Mouse (Mus musculus) hindbrain, embryonic 15.5 days (tissue): Measurements from ENCODE around the gene Tpt1. TPM values are rescaled to one million over a fixed set of nuclear protein-coding genes. Genes with fewer than 3 reads are reported as not detected.

ENCODE experiments used
- ATAC-seq: fragments of 200-750 bp; cut with Nextera tagmentation; 2 replicates; pipeline ENCODE4 v1.8.0; 2017; ENCODE audit warnings: low read depth, moderate number of reproducible peaks, moderate TSS enrichment; ENCODE audit not compliant: low FRiP score
- H3K27ac ChIP-seq: fragments of 300-500 bp; sonication (generic); replicated peaks from 2 replicates; pipeline ENCODE4 v1.5.1; 2015; ENCODE audit warnings: mild to moderate bottlenecking, inconsistent platforms
- H3K27me3 ChIP-seq: fragments of 300-500 bp; sonication (generic); 2 replicates; pipeline ENCODE4 v1.6.1; 2015; ENCODE audit warnings: control low read depth, inconsistent platforms
- H3K36me3 ChIP-seq: fragments of 300-500 bp; sonication (generic); 2 replicates; pipeline ENCODE4 v1.6.1; 2015; ENCODE audit warnings: control low read depth, inconsistent platforms
- H3K4me1 ChIP-seq: fragments of 300-500 bp; sonication (generic); replicated peaks from 2 replicates; pipeline ENCODE4 v1.6.1; 2015; ENCODE audit warnings: control low read depth, inconsistent platforms
- H3K4me2 ChIP-seq: fragments of 300-500 bp; sonication (generic); 2 replicates; pipeline ENCODE4 v1.6.1; 2015; ENCODE audit warnings: moderate library complexity, mild to moderate bottlenecking, inconsistent platforms
- H3K4me3 ChIP-seq: fragments of 300-500 bp; sonication (generic); 2 replicates; pipeline ENCODE4 v1.5.1; 2015; ENCODE audit warnings: mild to moderate bottlenecking, inconsistent platforms
- H3K9ac ChIP-seq: fragments of 300-500 bp; sonication (generic); 2 replicates; pipeline ENCODE4 v1.6.1; 2015; ENCODE audit warnings: inconsistent platforms
- H3K9me3 ChIP-seq: fragments of 300-500 bp; sonication (generic); 2 replicates; pipeline ENCODE4 v1.6.1; 2016; ENCODE audit warnings: control low read depth, inconsistent platforms
- WGBS: fragments of 180-500 bp; shearing (Covaris S2); methylation state at CpG from one replicate; pipeline ENCODE4 v1.1.7; 2015; 5-methylcytosine and 5-hydroxymethylcytosine counted together
- polyA plus RNA-seq: library from polyadenylated mRNA; unstranded; fragments of >200 nt; fragmentation: Nextera tagmentation; extraction: Ambion mirVana; gene quantifications from 2 replicates; pipeline ENCODE4 v1.2.1, GENCODE M21; 2015

Gene Tpt1
- polyA plus RNA-seq, 1 experiment from 2014 or later = 665 TPM

DNA sequence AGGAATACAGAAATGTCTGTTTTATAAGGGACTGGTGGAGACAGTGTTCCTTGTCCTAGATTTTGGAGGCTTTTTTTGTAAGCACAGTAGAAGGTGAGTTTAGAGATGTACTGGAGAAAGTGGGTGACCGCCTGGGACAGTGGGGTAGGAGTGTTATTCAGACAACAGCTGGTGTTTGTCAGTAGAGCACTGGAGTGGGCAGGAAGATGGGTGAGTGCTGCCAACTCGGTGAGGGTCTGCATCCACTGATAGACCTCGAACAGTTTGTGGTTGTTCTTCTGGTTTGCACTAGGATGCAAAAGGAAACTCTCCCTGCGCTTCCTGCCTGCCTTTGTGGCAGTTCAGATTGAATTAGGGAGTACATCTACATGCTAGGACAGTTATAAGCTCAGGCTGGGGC, 2.8 kb downstream of the Tpt1 start:
- H3K36me3 ChIP-seq = peaks cover 45% of the 10 kb centered on the region
- H3K4me2 ChIP-seq = no peak overlapping the region
- peaks cover 28% of the 10 kb centered on the region for H3K4me1 ChIP-seq
- H3K4me3 ChIP-seq = no peak overlapping the region
- WGBS = 85% methylated on average over 4 of the region's 4 CpGs
- no peak overlapping the region for H3K9ac ChIP-seq
- no peaks in the 10 kb centered on the region for H3K27me3 ChIP-seq
- no peaks in the 10 kb centered on the region for H3K9me3 ChIP-seq
- no peak for ATAC-seq
- H3K27ac ChIP-seq = no peak overlapping the region

DNA sequence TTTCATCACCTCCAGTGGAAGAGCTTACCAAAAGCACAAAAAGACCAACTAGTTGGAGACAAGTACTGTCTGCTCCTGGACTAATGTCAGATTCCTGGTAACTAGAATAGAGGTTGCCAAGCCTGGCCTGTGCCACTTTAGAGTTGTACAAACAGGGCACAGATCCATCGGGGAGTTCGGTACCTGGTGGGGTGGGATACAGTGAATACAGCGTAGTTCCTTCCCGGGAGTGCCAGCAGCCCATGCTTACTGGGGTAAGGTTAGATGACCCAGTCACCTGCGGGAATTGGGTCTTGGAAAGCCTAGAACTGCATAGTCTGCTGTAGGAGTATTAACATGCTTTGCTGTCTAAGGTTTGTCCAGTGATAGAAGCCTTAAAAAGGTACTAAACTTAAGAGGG, 3.6 kb downstream of the Tpt1 start:
- no peak overlapping the region for H3K9ac ChIP-seq
- H3K9me3 ChIP-seq = no peaks in the 10 kb centered on the region
- peaks cover 28% of the 10 kb centered on the region for H3K4me1 ChIP-seq
- WGBS = 94% methylated on average over 5 of the region's 5 CpGs
- H3K36me3 ChIP-seq = peaks cover 45% of the 10 kb centered on the region
- no peak overlapping the region for H3K4me3 ChIP-seq
- no peaks in the 10 kb centered on the region for H3K27me3 ChIP-seq
- ATAC-seq = no peak
- no peak overlapping the region for H3K27ac ChIP-seq
- no peak overlapping the region for H3K4me2 ChIP-seq

GRCm38 (mm10) chr14:75849236-75849635, 4.3 kb downstream of the Tpt1 start:
- Histone ChIP-seq H3K27me3 (no peaks in the 10 kb centered on the region), H3K4me1 (peaks cover 24% of the 10 kb centered on the region)
- WGBS = 81% methylated on average over 5 of the region's 5 CpGs

GRCm38 (mm10) chr14:75849842-75850568, 5.1 kb downstream of the Tpt1 start:
- H3K27me3 ChIP-seq = no peaks in the 10 kb centered on the region
- peaks cover 45% of the 10 kb centered on the region for H3K36me3 ChIP-seq
- H3K9ac ChIP-seq = no peak overlapping the region
- H3K4me2 ChIP-seq = no peak overlapping the region
- H3K4me3 ChIP-seq = no peak overlapping the region
- WGBS = 86% methylated on average over 6 of the region's 6 CpGs
- no peak for ATAC-seq
- peaks cover 24% of the 10 kb centered on the region for H3K4me1 ChIP-seq
- no peaks in the 10 kb centered on the region for H3K9me3 ChIP-seq
- no peak overlapping the region for H3K27ac ChIP-seq

More at GRCm38 (mm10) chr14:75849236-75849635, 4.3 kb downstream of the Tpt1 start:
- Histone ChIP-seq H3K4me3 (no peak overlapping the region), H3K4me2 (no peak overlapping the region), H3K27ac (no peak overlapping the region), H3K9me3 (no peaks in the 10 kb centered on the region), H3K36me3 (peaks cover 45% of the 10 kb centered on the region), H3K9ac (no peak overlapping the region)
- ATAC-seq = no peak

- Histone ChIP-seq H3K9me3 (no peaks in the 10 kb centered on the region), H3K4me1 (peaks cover 24% of the 10 kb centered on the region), H3K27me3 (no peaks in the 10 kb centered on the region), H3K36me3 (peaks cover 45% of the 10 kb centered on the region), H3K4me3 (no peak overlapping the region), H3K4me2 (no peak overlapping the region), H3K9ac (no peak overlapping the region), H3K27ac (no peak overlapping the region)
- WGBS = 42% methylated on average over 6 of the region's 6 CpGs
- 0 out of 2 replicates have a peak, but pooled peaks have one; percentile 49 for ATAC-seq
Observed at GRCm38 (mm10) chr14:75850819-75851218, 5.9 kb downstream of the Tpt1 start.

DNA sequence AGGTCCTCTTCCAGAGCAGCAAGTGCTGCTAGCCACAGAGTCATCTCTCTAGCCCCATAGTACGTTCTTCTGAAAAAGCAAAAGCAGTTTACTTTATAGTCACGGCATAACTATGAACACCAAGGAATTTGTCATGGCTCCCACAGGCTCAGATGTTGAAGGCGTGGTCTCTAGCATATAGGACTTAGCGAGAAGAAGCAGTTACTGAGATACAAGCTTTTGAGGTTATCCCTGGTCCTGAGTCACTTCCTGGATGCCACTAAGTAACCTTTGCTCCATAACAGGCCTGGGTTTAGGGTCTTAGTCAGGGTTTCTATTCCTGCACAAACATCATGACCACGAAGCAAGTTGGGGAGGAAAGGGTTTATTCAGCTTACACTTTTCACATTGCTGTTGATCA, 7.1 kb downstream of the Tpt1 start:
- Histone ChIP-seq H3K9me3 (no peaks in the 10 kb centered on the region), H3K4me2 (no peak overlapping the region), H3K27me3 (no peaks in the 10 kb centered on the region), H3K36me3 (peaks cover 41% of the 10 kb centered on the region), H3K27ac (no peak overlapping the region), H3K4me1 (peaks cover 15% of the 10 kb centered on the region), H3K4me3 (no peak overlapping the region), H3K9ac (no peak overlapping the region)
- WGBS = 93% methylated on average over 5 of the region's 5 CpGs
- ATAC-seq = no peak

DNA sequence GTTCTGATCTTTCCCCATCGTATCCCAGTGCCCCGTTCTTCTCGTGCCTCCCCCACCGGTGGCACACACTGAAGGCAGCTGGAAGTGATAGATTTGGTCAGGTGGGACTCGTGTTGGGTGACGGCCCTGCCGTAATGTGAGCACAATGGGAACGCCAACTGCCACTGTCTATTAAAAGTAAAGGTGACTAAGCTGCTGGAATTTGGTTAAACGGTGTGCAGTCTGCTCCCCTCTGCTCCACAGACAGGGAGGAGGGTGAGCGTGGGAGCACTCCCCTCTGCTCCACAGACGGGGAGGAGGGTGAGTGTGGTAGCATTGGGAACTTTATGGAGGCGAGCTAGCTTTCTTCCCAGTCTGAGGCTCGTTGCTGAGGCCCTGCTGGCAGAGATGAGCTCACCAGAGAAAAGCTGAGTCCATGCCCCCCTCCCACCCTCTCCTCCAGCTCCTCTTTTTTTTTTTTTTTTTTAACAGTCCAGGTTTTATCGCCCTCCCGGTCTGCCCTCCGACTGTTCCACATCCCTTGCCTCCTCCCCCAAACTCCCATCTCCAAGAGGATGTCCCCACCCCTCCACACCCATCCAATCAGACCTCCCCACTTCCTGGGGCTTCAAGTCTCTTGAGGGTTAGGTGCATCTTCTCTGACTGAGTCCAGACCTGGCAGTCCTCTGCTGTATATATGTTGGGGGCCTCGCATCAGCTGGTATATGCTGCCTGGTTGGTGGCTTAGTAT, 10.5 kb downstream of the Tpt1 start:
- Histone ChIP-seq H3K4me1 (no peaks in the 10 kb centered on the region), H3K4me3 (no peak overlapping the region), H3K9ac (no peak overlapping the region), H3K36me3 (peaks cover 12% of the 10 kb centered on the region; the same call in 1 of the 2 replicates), H3K4me2 (no peak overlapping the region), H3K27ac (no peak overlapping the region), H3K27me3 (no peaks in the 10 kb centered on the region), H3K9me3 (no peaks in the 10 kb centered on the region)
- no peak for ATAC-seq
- WGBS = 65% methylated on average over 17 of the region's 17 CpGs

GRCm38 (mm10) chr14:75858181-75858580, 13.3 kb downstream of the Tpt1 start:
- 78% methylated on average over 2 of the region's 2 CpGs for WGBS
- H3K27ac ChIP-seq = no peak overlapping the region
- no peak overlapping the region for H3K9ac ChIP-seq
- no peak overlapping the region for H3K4me2 ChIP-seq
- no peaks in the 10 kb centered on the region for H3K36me3 ChIP-seq
- no peak overlapping the region for H3K4me3 ChIP-seq
- H3K4me1 ChIP-seq = no peaks in the 10 kb centered on the region
- no peaks in the 10 kb centered on the region for H3K27me3 ChIP-seq
- ATAC-seq = no peak
- H3K9me3 ChIP-seq = no peaks in the 10 kb centered on the region

DNA sequence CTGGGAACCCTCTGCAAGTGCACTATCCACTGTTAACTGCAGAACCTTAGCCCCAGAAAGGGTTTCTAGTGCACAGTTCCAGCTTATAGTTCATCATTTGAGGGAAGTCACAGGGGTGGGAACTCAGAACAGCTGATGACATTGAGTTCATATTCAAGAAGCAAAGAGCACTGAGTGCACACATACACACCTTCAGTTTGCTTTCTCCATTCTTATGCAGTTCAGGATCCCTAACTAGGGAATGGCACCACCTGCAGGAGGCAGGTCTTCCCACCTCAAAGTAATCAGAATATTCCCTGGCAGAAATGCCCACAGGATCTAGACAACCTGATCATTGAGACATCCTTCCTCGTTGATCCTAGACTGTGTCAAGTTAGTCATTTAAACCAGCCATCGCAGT, 14.7 kb downstream of the Tpt1 start:
- H3K4me1 ChIP-seq = 0 out of 2 replicates have a peak, but pooled peaks cover 3% of the 10 kb centered on the region
- H3K9me3 ChIP-seq = no peaks in the 10 kb centered on the region
- no peak for ATAC-seq
- H3K27me3 ChIP-seq = no peaks in the 10 kb centered on the region
- 91% methylated on average over 2 of the region's 2 CpGs for WGBS
- no peaks in the 10 kb centered on the region for H3K36me3 ChIP-seq
- no peak overlapping the region for H3K27ac ChIP-seq
- H3K9ac ChIP-seq = no peak overlapping the region
- no peak overlapping the region for H3K4me2 ChIP-seq
- H3K4me3 ChIP-seq = no peak overlapping the region

GRCm38 (mm10) chr14:75862701-75863100, 17.8 kb downstream of the Tpt1 start:
- Histone ChIP-seq H3K27me3 (0 out of 2 replicates have a peak, but pooled peaks cover 3% of the 10 kb centered on the region), H3K36me3 (no peaks in the 10 kb centered on the region), H3K27ac (no peak overlapping the region), H3K9me3 (no peaks in the 10 kb centered on the region), H3K4me2 (no peak overlapping the region), H3K4me1 (0 out of 2 replicates have a peak, but pooled peaks cover 3% of the 10 kb centered on the region), H3K4me3 (no peak overlapping the region), H3K9ac (no peak overlapping the region)
- 93% methylated on average over 6 of the region's 6 CpGs for WGBS
- ATAC-seq = no peak

DNA sequence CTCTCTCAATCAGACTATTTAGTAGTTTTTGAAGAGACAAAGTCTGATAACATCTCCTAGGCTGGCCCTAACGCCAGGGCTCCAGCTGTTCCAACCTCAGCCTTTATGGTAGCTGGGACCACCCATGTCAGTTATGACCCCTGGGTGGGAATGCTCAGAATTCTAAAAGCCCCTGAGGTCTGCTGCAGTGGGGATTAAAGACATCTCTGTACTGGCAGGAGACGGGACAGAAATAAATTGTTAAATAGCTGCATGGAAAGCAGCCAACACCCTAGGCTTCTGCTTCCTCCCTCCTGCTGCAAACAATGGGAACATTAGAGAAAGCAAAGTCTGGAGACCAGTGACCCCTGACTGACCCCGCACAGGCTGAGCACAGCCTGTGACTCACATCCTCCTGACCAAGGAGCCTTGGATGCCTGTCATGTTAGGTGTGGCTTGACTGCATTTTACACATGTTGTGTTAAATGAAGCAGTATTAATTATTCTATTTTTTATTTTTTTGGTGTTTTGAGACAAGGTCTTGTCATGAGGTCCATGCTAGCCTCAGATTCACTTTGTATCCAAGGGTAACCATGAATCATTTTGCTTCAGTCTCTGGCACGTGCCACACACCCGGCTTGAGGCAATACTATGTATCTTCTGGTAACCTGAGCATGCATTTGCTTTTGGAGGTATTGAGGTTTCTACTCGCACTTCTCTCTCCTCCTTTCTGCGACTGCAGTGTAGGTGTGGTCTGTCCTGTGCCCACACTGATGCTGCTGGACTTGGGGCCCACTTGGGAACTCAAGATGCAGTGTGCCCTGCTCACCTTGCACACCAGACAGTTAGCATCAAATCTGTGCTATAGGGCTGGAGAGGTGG, 18.9 kb downstream of the Tpt1 start:
- no peak overlapping the region for H3K27ac ChIP-seq
- H3K36me3 ChIP-seq = no peaks in the 10 kb centered on the region
- 0 out of 2 replicates have a peak, but pooled peaks cover 3% of the 10 kb centered on the region for H3K27me3 ChIP-seq
- H3K9ac ChIP-seq = no peak overlapping the region
- H3K9me3 ChIP-seq = no peaks in the 10 kb centered on the region
- H3K4me2 ChIP-seq = no peak overlapping the region
- WGBS = 5% methylated on average over 7 of the region's 7 CpGs
- H3K4me3 ChIP-seq = no peak overlapping the region
- ATAC-seq = peak; percentile 83; the same call in 1 of the 2 replicates
- H3K4me1 ChIP-seq = 0 out of 2 replicates have a peak, but pooled peaks cover 3% of the 10 kb centered on the region
